In the genomic region with DNA sequence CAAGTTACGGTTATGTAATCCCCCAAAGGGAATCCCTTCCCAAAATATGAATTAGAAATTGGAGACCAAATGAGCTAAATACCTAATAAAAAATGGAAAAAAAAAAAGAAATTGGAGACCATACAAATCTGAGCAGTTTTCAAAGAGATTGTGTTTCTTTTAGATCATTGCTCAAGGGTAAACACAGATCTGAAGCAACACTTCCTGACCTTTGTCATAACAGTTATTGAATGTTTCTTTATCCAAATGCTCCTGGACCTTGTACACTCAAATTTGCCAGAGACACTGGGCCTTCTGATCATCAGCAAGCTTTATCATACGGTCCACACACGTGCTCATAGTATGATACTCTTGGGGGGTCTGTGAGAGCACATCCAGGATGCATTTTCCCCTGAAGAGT, we compare ENCODE assay signal across 22 mouse cellular contexts.
"Had no signal": no experiment of that assay in that cellular context is flagged by ENCODE, and none has a peak within 500 bp of the region (broad histone marks: within the 10 kb centered on the region; RNA-seq: fewer than 3 reads in every experiment).

No protein-coding gene starts in this region.

- H3K4me3 ChIP-seq: limb, embryonic 10.5 days; limb, embryonic 13.5 days; liver, embryonic 13.5 days; midbrain, embryonic 12.5 days; midbrain, embryonic 15.5 days; neural tube, embryonic 12.5 days; neural tube, embryonic 15.5 days; stomach, embryonic 15.5 days had no signal

- H3K4me2 ChIP-seq: limb, embryonic 13.5 days; liver, embryonic 13.5 days; midbrain, embryonic 12.5 days; midbrain, embryonic 15.5 days; neural tube, embryonic 12.5 days; neural tube, embryonic 15.5 days; stomach, embryonic 15.5 days had no signal

- H3K27ac ChIP-seq: limb, embryonic 10.5 days; limb, embryonic 13.5 days; liver, embryonic 13.5 days; macrophage; midbrain, embryonic 12.5 days; midbrain, embryonic 15.5 days; neural tube, embryonic 12.5 days; neural tube, embryonic 15.5 days; stomach, embryonic 15.5 days had no signal

- ATAC-seq: inflammation-experienced regulatory T-cells, adult 6 months; intestine, embryonic 16.5 days; midbrain, embryonic 15.5 days had no signal

- H3K27me3 ChIP-seq: limb, embryonic 13.5 days; liver, embryonic 13.5 days; midbrain, embryonic 12.5 days; midbrain, embryonic 15.5 days; neural tube, embryonic 12.5 days; neural tube, embryonic 15.5 days; stomach, embryonic 15.5 days had no signal

- H3K9ac ChIP-seq: limb, embryonic 13.5 days; liver, embryonic 13.5 days; midbrain, embryonic 12.5 days; midbrain, embryonic 15.5 days; neural tube, embryonic 12.5 days; neural tube, embryonic 15.5 days; stomach, embryonic 15.5 days had no signal

- DNase-seq: kidney, adult 18-20 months; kidney, adult 9 months; kidney, postnatal 14 days; kidney, postnatal 4 days; liver, embryonic 13.5 days; lung, adult 2 months; lung, postnatal 10 days; right cerebral cortex, adult 18-20 months; right cerebral cortex, postnatal 14 days; right cerebral cortex, postnatal 4 days; spleen, adult 18-20 months; thymus, postnatal 25 days had no signal

- H3K4me1 ChIP-seq: limb, embryonic 10.5 days; limb, embryonic 13.5 days; liver, embryonic 13.5 days; midbrain, embryonic 12.5 days; midbrain, embryonic 15.5 days; neural tube, embryonic 12.5 days; neural tube, embryonic 15.5 days; stomach, embryonic 15.5 days had no signal

- H3K36me3 ChIP-seq: limb, embryonic 10.5 days; limb, embryonic 13.5 days; liver, embryonic 13.5 days; midbrain, embryonic 12.5 days; midbrain, embryonic 15.5 days; neural tube, embryonic 12.5 days; neural tube, embryonic 15.5 days; stomach, embryonic 15.5 days had no signal

- H3K9me3 ChIP-seq: limb, embryonic 10.5 days; limb, embryonic 13.5 days; liver, embryonic 13.5 days; midbrain, embryonic 12.5 days; midbrain, embryonic 15.5 days; neural tube, embryonic 12.5 days; neural tube, embryonic 15.5 days; stomach, embryonic 15.5 days had no signal
